Mouse (Mus musculus): ENCODE data around the gene Tff1. TPM values are rescaled to one million over a fixed set of nuclear protein-coding genes. Genes with fewer than 3 reads are reported as not detected.

Gene Tff1
- polyA plus RNA-seq, 1 experiment from 2014 or later: not detected

GRCm38 (mm10) chr17:31191825-31192224 lies 26.7 kb upstream of the Tff1 start:
- no peak overlapping the region for H3K27ac ChIP-seq
- no peaks in the 10 kb centered on the region for H3K4me1 ChIP-seq (replicated peaks)
- no peaks in the 10 kb centered on the region for H3K36me3 ChIP-seq
- no peaks in the 10 kb centered on the region for H3K9me3 ChIP-seq
- 0 out of 2 replicates have a peak, but pooled peaks cover 10% of the 10 kb centered on the region for H3K27me3 ChIP-seq
- H3K9ac ChIP-seq (replicated peaks): no peak overlapping the region
- no peak overlapping the region for H3K4me2 ChIP-seq
- H3K4me3 ChIP-seq (replicated peaks): no peak overlapping the region
- no peak for ATAC-seq (ENCODE audit: insufficient number of reproducible peaks, insufficient read depth, low FRiP score, low TSS enrichment, low read depth)
- 67% methylated on average over 8 of the region's 8 CpGs for WGBS

- H3K9me3 ChIP-seq: no peaks in the 10 kb centered on the region
- H3K4me1 ChIP-seq (replicated peaks): no peaks in the 10 kb centered on the region
- no peak overlapping the region for H3K4me2 ChIP-seq
- no peak overlapping the region for H3K27ac ChIP-seq
- ATAC-seq (ENCODE audit: insufficient number of reproducible peaks, insufficient read depth, low FRiP score, low TSS enrichment, low read depth): no peak
- WGBS: 20% methylated on average over 4 of the region's 4 CpGs
- H3K36me3 ChIP-seq: no peaks in the 10 kb centered on the region
- no peak overlapping the region for H3K9ac ChIP-seq (replicated peaks)
- H3K4me3 ChIP-seq (replicated peaks): no peak overlapping the region
- 0 out of 2 replicates have a peak, but pooled peaks cover 13% of the 10 kb centered on the region for H3K27me3 ChIP-seq
Observed at GRCm38 (mm10) chr17:31187370-31187769, 22.3 kb upstream of the Tff1 start.

- no peaks in the 10 kb centered on the region for H3K9me3 ChIP-seq
- no peak overlapping the region for H3K27ac ChIP-seq
- no peak overlapping the region for H3K4me2 ChIP-seq
- no peak overlapping the region for H3K4me3 ChIP-seq (replicated peaks)
- H3K36me3 ChIP-seq: no peaks in the 10 kb centered on the region
- no peak for ATAC-seq (ENCODE audit: insufficient number of reproducible peaks, insufficient read depth, low FRiP score, low TSS enrichment, low read depth)
- peaks cover 32% of the 10 kb centered on the region for H3K27me3 ChIP-seq
- 80% methylated on average over 12 of the region's 12 CpGs for WGBS
- H3K4me1 ChIP-seq (replicated peaks): no peaks in the 10 kb centered on the region
- no peak overlapping the region for H3K9ac ChIP-seq (replicated peaks)
Observed at GRCm38 (mm10) chr17:31184269-31184990, 19.4 kb upstream of the Tff1 start.

GRCm38 (mm10) chr17:31183180-31183974 lies 18.3 kb upstream of the Tff1 start:
- 64% methylated on average over 12 of the region's 12 CpGs for WGBS
- no peaks in the 10 kb centered on the region for H3K9me3 ChIP-seq
- no peak overlapping the region for H3K4me2 ChIP-seq
- H3K27me3 ChIP-seq: peaks cover 31% of the 10 kb centered on the region
- no peak overlapping the region for H3K27ac ChIP-seq
- ATAC-seq (ENCODE audit: insufficient number of reproducible peaks, insufficient read depth, low FRiP score, low TSS enrichment, low read depth): no peak
- no peak overlapping the region for H3K4me3 ChIP-seq (replicated peaks)
- no peaks in the 10 kb centered on the region for H3K4me1 ChIP-seq (replicated peaks)
- H3K36me3 ChIP-seq: no peaks in the 10 kb centered on the region
- H3K9ac ChIP-seq (replicated peaks): no peak overlapping the region

- no peaks in the 10 kb centered on the region for H3K4me1 ChIP-seq (replicated peaks)
- no peak overlapping the region for H3K27ac ChIP-seq
- no peak overlapping the region for H3K9ac ChIP-seq (replicated peaks)
- no peak overlapping the region for H3K4me3 ChIP-seq (replicated peaks)
- peaks cover 45% of the 10 kb centered on the region for H3K27me3 ChIP-seq
- no peaks in the 10 kb centered on the region for H3K36me3 ChIP-seq
- 84% methylated on average over 4 of the region's 4 CpGs for WGBS
- H3K9me3 ChIP-seq: no peaks in the 10 kb centered on the region
- ATAC-seq (ENCODE audit: insufficient number of reproducible peaks, insufficient read depth, low FRiP score, low TSS enrichment, low read depth): no peak
- no peak overlapping the region for H3K4me2 ChIP-seq
Observed at GRCm38 (mm10) chr17:31181490-31181889, 16.4 kb upstream of the Tff1 start.

GRCm38 (mm10) chr17:31176321-31176720 lies 11.2 kb upstream of the Tff1 start:
- Histone ChIP-seq H3K4me1 (replicated peaks) (no peaks in the 10 kb centered on the region), H3K9ac (replicated peaks) (no peak overlapping the region)

GRCm38 (mm10) chr17:31169796-31170195 lies 4.7 kb upstream of the Tff1 start:
- Histone ChIP-seq H3K27me3 (peaks cover 70% of the 10 kb centered on the region), H3K36me3 (no peaks in the 10 kb centered on the region), H3K27ac (no peak overlapping the region), H3K4me2 (no peak overlapping the region), H3K4me3 (replicated peaks) (no peak overlapping the region), H3K9ac (replicated peaks) (no peak overlapping the region), H3K4me1 (replicated peaks) (no peaks in the 10 kb centered on the region), H3K9me3 (no peaks in the 10 kb centered on the region)
- WGBS: 86% methylated on average over 5 of the region's 5 CpGs
- ATAC-seq (ENCODE audit: insufficient number of reproducible peaks, insufficient read depth, low FRiP score, low TSS enrichment, low read depth): no peak

More at GRCm38 (mm10) chr17:31176321-31176720, 11.2 kb upstream of the Tff1 start:
- Histone ChIP-seq H3K36me3 (no peaks in the 10 kb centered on the region), H3K4me2 (no peak overlapping the region), H3K27ac (no peak overlapping the region), H3K4me3 (replicated peaks) (no peak overlapping the region), H3K9me3 (no peaks in the 10 kb centered on the region), H3K27me3 (peaks cover 68% of the 10 kb centered on the region)
- ATAC-seq (ENCODE audit: insufficient number of reproducible peaks, insufficient read depth, low FRiP score, low TSS enrichment, low read depth): no peak
- 89% methylated on average over 4 of the region's 4 CpGs for WGBS

GRCm38 (mm10) chr17:31163821-31164220 lies 1.3 kb downstream of the Tff1 start:
- Histone ChIP-seq H3K27ac (no peak overlapping the region), H3K9ac (replicated peaks) (no peak overlapping the region), H3K9me3 (no peaks in the 10 kb centered on the region), H3K4me3 (replicated peaks) (no peak overlapping the region), H3K4me2 (no peak overlapping the region), H3K36me3 (no peaks in the 10 kb centered on the region), H3K4me1 (replicated peaks) (no peaks in the 10 kb centered on the region), H3K27me3 (peaks cover 58% of the 10 kb centered on the region)
- no peak for ATAC-seq (ENCODE audit: insufficient number of reproducible peaks, insufficient read depth, low FRiP score, low TSS enrichment, low read depth)
- 75% methylated on average over 2 of the region's 2 CpGs for WGBS

- 87% methylated on average over 12 of the region's 12 CpGs for WGBS
- H3K27ac ChIP-seq: no peak overlapping the region
- no peak for ATAC-seq (ENCODE audit: insufficient number of reproducible peaks, insufficient read depth, low FRiP score, low TSS enrichment, low read depth)
- no peak overlapping the region for H3K9ac ChIP-seq (replicated peaks)
- no peak overlapping the region for H3K4me2 ChIP-seq
- no peak overlapping the region for H3K4me3 ChIP-seq (replicated peaks)
- no peaks in the 10 kb centered on the region for H3K9me3 ChIP-seq
- no peaks in the 10 kb centered on the region for H3K4me1 ChIP-seq (replicated peaks)
- H3K36me3 ChIP-seq: no peaks in the 10 kb centered on the region
- H3K27me3 ChIP-seq: peaks cover 48% of the 10 kb centered on the region
Observed at GRCm38 (mm10) chr17:31162607-31163006, 2.5 kb downstream of the Tff1 start.

GRCm38 (mm10) chr17:31160291-31160690 lies 4.8 kb downstream of the Tff1 start:
- Histone ChIP-seq H3K36me3 (no peaks in the 10 kb centered on the region), H3K9me3 (no peaks in the 10 kb centered on the region), H3K4me2 (no peak overlapping the region), H3K27ac (no peak overlapping the region), H3K27me3 (peaks cover 25% of the 10 kb centered on the region; the same call in 1 of the 2 replicates), H3K4me1 (replicated peaks) (no peaks in the 10 kb centered on the region), H3K4me3 (replicated peaks) (no peak overlapping the region), H3K9ac (replicated peaks) (no peak overlapping the region)
- no peak for ATAC-seq (ENCODE audit: insufficient number of reproducible peaks, insufficient read depth, low FRiP score, low TSS enrichment, low read depth)
- WGBS: 77% methylated on average over 4 of the region's 4 CpGs

GRCm38 (mm10) chr17:31157921-31158320 lies 7.2 kb downstream of the Tff1 start:
- Histone ChIP-seq H3K9me3 (no peaks in the 10 kb centered on the region), H3K4me2 (no peak overlapping the region), H3K27me3 (peaks cover 8% of the 10 kb centered on the region; the same call in 1 of the 2 replicates), H3K9ac (replicated peaks) (no peak overlapping the region), H3K4me3 (replicated peaks) (no peak overlapping the region), H3K4me1 (replicated peaks) (no peaks in the 10 kb centered on the region), H3K27ac (no peak overlapping the region), H3K36me3 (no peaks in the 10 kb centered on the region)
- no peak for ATAC-seq (ENCODE audit: insufficient number of reproducible peaks, insufficient read depth, low FRiP score, low TSS enrichment, low read depth)
- WGBS: 74% methylated on average over 6 of the region's 6 CpGs

Data from limb, embryonic 12.5 days (tissue).